Mouse (Mus musculus): ENCODE measurements around the gene Hoxa9.

DNA sequence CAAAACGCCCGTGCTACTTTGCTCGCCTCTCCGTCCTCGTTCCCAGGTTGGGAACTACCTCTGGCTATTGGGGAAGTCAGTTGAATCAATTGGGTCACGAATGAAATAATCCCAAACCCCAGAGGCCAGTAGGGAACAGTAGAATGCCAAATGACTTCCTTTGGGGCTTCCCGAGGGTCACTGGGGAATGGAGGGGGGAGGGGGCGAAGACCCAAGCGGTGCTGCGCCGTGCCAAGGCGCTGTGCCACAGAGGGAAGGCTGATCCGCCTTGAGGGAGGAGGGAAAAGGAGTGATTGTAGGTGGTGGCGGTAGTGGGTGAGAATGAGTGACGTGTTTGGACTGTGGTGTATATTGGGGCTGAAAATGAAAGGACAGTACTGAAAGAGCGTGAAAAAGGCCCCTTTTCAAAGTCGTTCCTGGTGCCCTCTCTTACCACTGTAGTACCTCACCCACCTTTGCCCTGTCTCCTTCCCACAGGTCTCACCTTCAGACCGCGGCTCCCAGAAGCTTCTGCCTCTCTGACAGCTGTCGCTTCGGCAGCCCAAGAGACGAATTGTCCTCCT lies 18.3 kb downstream of the Hoxa9 start:
- TF ChIP-seq CTCF (conservative IDR thresholded peaks at IDR 0.05; ENCODE audit: low read length): no peak
- no peak for TF ChIP-seq NANOG (IDR thresholded peaks at IDR 0.05; ENCODE audit: borderline replicate concordance, low read length)
